Mouse (Mus musculus): Measurements from ENCODE around the gene Dtx2. TPM values are rescaled to one million over a fixed set of nuclear protein-coding genes. Genes with fewer than 3 reads are reported as not detected.

Dtx2 gene
- polyA plus RNA-seq, 1 experiment from 2014 or later = 34.8 TPM

- no peak overlapping the region for H3K27ac ChIP-seq
- H3K4me3 ChIP-seq = no peak overlapping the region
- H3K36me3 ChIP-seq = peaks cover 73% of the 10 kb centered on the region
- DNase-seq (ENCODE audit: low spot score) = no peak
- 84% methylated on average over 10 of the region's 10 CpGs for WGBS
- no peaks in the 10 kb centered on the region for H3K9me3 ChIP-seq
- no peaks in the 10 kb centered on the region for H3K27me3 ChIP-seq (ENCODE audit: insufficient read depth, poor library complexity, severe bottlenecking)
- H3K4me1 ChIP-seq (replicated peaks) = 0 out of 2 replicates have a peak, but pooled peaks cover 2% of the 10 kb centered on the region
Observed at GRCm38 (mm10) chr5:136016014-136016876, 21.6 kb downstream of the Dtx2 start.

- no peak for DNase-seq (ENCODE audit: low spot score)
- 0 out of 2 replicates have a peak, but pooled peaks cover 2% of the 10 kb centered on the region for H3K4me1 ChIP-seq (replicated peaks)
- no peak overlapping the region for H3K27ac ChIP-seq
- H3K36me3 ChIP-seq = peaks cover 70% of the 10 kb centered on the region
- no peaks in the 10 kb centered on the region for H3K27me3 ChIP-seq (ENCODE audit: insufficient read depth, poor library complexity, severe bottlenecking)
- no peak overlapping the region for H3K4me3 ChIP-seq
- WGBS = 91% methylated on average over 6 of the region's 6 CpGs
- no peaks in the 10 kb centered on the region for H3K9me3 ChIP-seq
Observed at GRCm38 (mm10) chr5:136017262-136017661, 22.7 kb downstream of the Dtx2 start.

- no peak for DNase-seq (ENCODE audit: low spot score)
- Histone ChIP-seq H3K9me3 (no peaks in the 10 kb centered on the region), H3K27ac (no peak overlapping the region), H3K4me1 (replicated peaks) (0 out of 2 replicates have a peak, but pooled peaks cover 2% of the 10 kb centered on the region), H3K4me3 (no peak overlapping the region), H3K36me3 (peaks cover 60% of the 10 kb centered on the region), H3K27me3 (ENCODE audit: insufficient read depth, poor library complexity, severe bottlenecking) (no peaks in the 10 kb centered on the region)
- WGBS = 89% methylated on average over 2 of the region's 2 CpGs
Observed at GRCm38 (mm10) chr5:136018726-136019125, 24.1 kb downstream of the Dtx2 start.

- DNase-seq (ENCODE audit: low spot score) = no peak
- H3K4me3 ChIP-seq = no peak overlapping the region
- H3K4me1 ChIP-seq (replicated peaks) = 0 out of 2 replicates have a peak, but pooled peaks cover 2% of the 10 kb centered on the region
- no peak overlapping the region for H3K27ac ChIP-seq
- peaks cover 60% of the 10 kb centered on the region for H3K36me3 ChIP-seq
- no peaks in the 10 kb centered on the region for H3K9me3 ChIP-seq
- no peaks in the 10 kb centered on the region for H3K27me3 ChIP-seq (ENCODE audit: insufficient read depth, poor library complexity, severe bottlenecking)
- WGBS = 31% methylated on average over 1 of the region's 1 CpGs
Observed at GRCm38 (mm10) chr5:136019907-136020306, 25.3 kb downstream of the Dtx2 start.

GRCm38 (mm10) chr5:136025712-136026111, 31.1 kb downstream of the Dtx2 start:
- Histone ChIP-seq H3K4me1 (replicated peaks) (no peaks in the 10 kb centered on the region), H3K27me3 (ENCODE audit: insufficient read depth, poor library complexity, severe bottlenecking) (no peaks in the 10 kb centered on the region), H3K4me3 (no peak overlapping the region), H3K9me3 (no peaks in the 10 kb centered on the region), H3K36me3 (peaks cover 80% of the 10 kb centered on the region), H3K27ac (no peak overlapping the region)
- 80% methylated on average over 3 of the region's 3 CpGs for WGBS
- no peak for DNase-seq (ENCODE audit: low spot score)

- no peak for DNase-seq (ENCODE audit: low spot score)
- WGBS = 82% methylated on average over 9 of the region's 9 CpGs
- Histone ChIP-seq H3K4me3 (no peak overlapping the region), H3K36me3 (peaks cover 82% of the 10 kb centered on the region), H3K9me3 (no peaks in the 10 kb centered on the region), H3K4me1 (replicated peaks) (no peaks in the 10 kb centered on the region), H3K27me3 (ENCODE audit: insufficient read depth, poor library complexity, severe bottlenecking) (no peaks in the 10 kb centered on the region), H3K27ac (no peak overlapping the region)
Observed at GRCm38 (mm10) chr5:136026859-136027258, 32.3 kb downstream of the Dtx2 start.

- Histone ChIP-seq H3K4me3 (no peak overlapping the region), H3K36me3 (peaks cover 89% of the 10 kb centered on the region), H3K27me3 (ENCODE audit: insufficient read depth, poor library complexity, severe bottlenecking) (no peaks in the 10 kb centered on the region), H3K4me1 (replicated peaks) (no peaks in the 10 kb centered on the region), H3K27ac (0 out of 2 replicates have a peak overlapping the region, but pooled peaks have one; percentile 16), H3K9me3 (no peaks in the 10 kb centered on the region)
- DNase-seq (ENCODE audit: low spot score) = no peak
- 81% methylated on average over 11 of the region's 11 CpGs for WGBS
Observed at GRCm38 (mm10) chr5:136027612-136028311, 33.2 kb downstream of the Dtx2 start.

GRCm38 (mm10) chr5:136034868-136035267, 40.3 kb downstream of the Dtx2 start:
- no peak for DNase-seq (ENCODE audit: low spot score)
- Histone ChIP-seq H3K9me3 (no peaks in the 10 kb centered on the region), H3K4me3 (no peak overlapping the region), H3K27me3 (ENCODE audit: insufficient read depth, poor library complexity, severe bottlenecking) (no peaks in the 10 kb centered on the region), H3K36me3 (peaks cover 32% of the 10 kb centered on the region), H3K27ac (no peak overlapping the region), H3K4me1 (replicated peaks) (peaks cover 3% of the 10 kb centered on the region)
- 87% methylated on average over 4 of the region's 4 CpGs for WGBS

- Histone ChIP-seq H3K27ac (no peak overlapping the region), H3K36me3 (peaks cover 28% of the 10 kb centered on the region), H3K9me3 (no peaks in the 10 kb centered on the region), H3K4me1 (replicated peaks) (peaks cover 7% of the 10 kb centered on the region), H3K4me3 (no peak overlapping the region), H3K27me3 (ENCODE audit: insufficient read depth, poor library complexity, severe bottlenecking) (no peaks in the 10 kb centered on the region)
- no peak for DNase-seq (ENCODE audit: low spot score)
- 89% methylated on average over 1 of the region's 1 CpGs for WGBS
Observed at GRCm38 (mm10) chr5:136035285-136035684, 40.7 kb downstream of the Dtx2 start.

GRCm38 (mm10) chr5:136036667-136037066, 42.1 kb downstream of the Dtx2 start:
- 100% methylated on average over 1 of the region's 1 CpGs for WGBS
- Histone ChIP-seq H3K9me3 (no peaks in the 10 kb centered on the region), H3K36me3 (peaks cover 14% of the 10 kb centered on the region), H3K4me3 (no peak overlapping the region), H3K27ac (no peak overlapping the region), H3K27me3 (ENCODE audit: insufficient read depth, poor library complexity, severe bottlenecking) (no peaks in the 10 kb centered on the region), H3K4me1 (replicated peaks) (peaks cover 14% of the 10 kb centered on the region)
- no peak for DNase-seq (ENCODE audit: low spot score)

- peaks cover 14% of the 10 kb centered on the region for H3K4me1 ChIP-seq (replicated peaks)
- no peak within 1 kb of the TSS for H3K27ac ChIP-seq
- 83% methylated on average over 17 of the region's 17 CpGs for WGBS
- no peak for DNase-seq (ENCODE audit: low spot score)
- H3K27me3 ChIP-seq (ENCODE audit: insufficient read depth, poor library complexity, severe bottlenecking) = no peaks in the 10 kb centered on the region
- no peaks in the 10 kb centered on the region for H3K9me3 ChIP-seq
- no peak within 1 kb of the TSS for H3K4me3 ChIP-seq
- no peaks in the 10 kb centered on the region for H3K36me3 ChIP-seq
Observed at GRCm38 (mm10) chr5:136038258-136039214, 43.9 kb downstream of the Dtx2 start, which contains the start of gene Upk3b. Gene Upk3b (plus strand): TSS chr5:136038496.

- Histone ChIP-seq H3K27me3 (ENCODE audit: insufficient read depth, poor library complexity, severe bottlenecking) (no peaks in the 10 kb centered on the region), H3K4me1 (replicated peaks) (peaks cover 18% of the 10 kb centered on the region), H3K36me3 (no peaks in the 10 kb centered on the region), H3K27ac (no peak overlapping the region), H3K4me3 (peak overlapping the region; percentile 20; the same call in 1 of the 2 replicates), H3K9me3 (no peaks in the 10 kb centered on the region)
- 48% methylated on average over 5 of the region's 5 CpGs for WGBS
- DNase-seq (ENCODE audit: low spot score) = peak; percentile 19
Observed at GRCm38 (mm10) chr5:136040210-136040609, 45.6 kb downstream of the Dtx2 start.
